Mouse (Mus musculus): Measurements from ENCODE around the gene Wbp2.

DNA sequence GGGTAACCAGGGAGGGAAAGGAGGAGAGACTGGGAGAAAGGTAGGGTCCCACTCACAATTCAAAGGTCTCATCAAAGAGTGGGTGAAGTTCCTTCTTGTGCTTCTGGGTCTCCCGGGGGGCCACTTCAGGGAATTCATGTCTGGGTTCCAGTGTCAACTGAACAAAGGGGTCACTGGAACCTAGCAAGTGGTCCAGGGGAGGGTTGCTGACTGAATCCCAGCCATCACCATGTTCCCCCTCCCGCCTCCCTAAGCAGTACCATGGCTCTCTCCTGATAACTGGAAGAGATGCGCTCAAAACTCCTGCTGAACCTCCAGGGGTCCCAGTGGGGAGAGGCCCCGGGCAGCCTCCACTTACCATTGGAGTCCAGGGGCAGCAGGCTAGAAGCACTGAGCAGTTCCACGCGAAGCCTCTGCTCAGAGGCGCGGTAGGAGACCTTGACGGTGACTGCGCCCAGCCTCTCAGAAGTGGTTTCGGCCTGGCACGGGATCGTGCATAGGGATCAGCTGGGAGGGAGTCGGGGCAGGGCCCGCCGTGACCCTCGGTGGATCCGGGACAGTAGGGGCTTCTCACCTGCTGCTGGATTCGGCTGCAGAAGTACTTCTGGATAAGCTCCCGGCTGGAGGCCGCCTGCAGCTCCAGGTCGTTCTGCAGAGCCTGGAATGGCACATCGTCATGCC is 22.5 kb downstream of the Wbp2 start:
- TF ChIP-seq CTCF (IDR thresholded peaks at IDR 0.05; ENCODE audit: borderline replicate concordance, control insufficient read depth, extremely low read depth, insufficient read depth, low read length, poor library complexity) (no peak), POLR2A (IDR thresholded peaks at IDR 0.05; ENCODE audit: control insufficient read depth, extremely low read depth, insufficient read depth, low read length, poor library complexity) (no peak)

Data from thymus, adult 2 months (tissue).